Mouse (Mus musculus): Measurements from ENCODE around the gene Fgd5.

- TF ChIP-seq POLR2A (IDR thresholded peaks at IDR 0.05; ENCODE audit: control insufficient read depth, extremely low read depth, insufficient read depth, low read length, poor library complexity) (no peak), CTCF (IDR thresholded peaks at IDR 0.05; ENCODE audit: borderline replicate concordance, control insufficient read depth, extremely low read depth, insufficient read depth, low read length, poor library complexity) (no peak)
These were observed 57.7 kb downstream of the Fgd5 start for GRCm38 (mm10) chr6:92036372-92036771.

Data from thymus, adult 2 months (tissue).